Mouse (Mus musculus): ENCODE data around the gene Sh2d1b1. TPM values are rescaled to one million over a fixed set of nuclear protein-coding genes. Genes with fewer than 3 reads are reported as not detected.

Gene Sh2d1b1
- total RNA-seq, 1 experiment from 2014 or later = 0.89 TPM

DNA sequence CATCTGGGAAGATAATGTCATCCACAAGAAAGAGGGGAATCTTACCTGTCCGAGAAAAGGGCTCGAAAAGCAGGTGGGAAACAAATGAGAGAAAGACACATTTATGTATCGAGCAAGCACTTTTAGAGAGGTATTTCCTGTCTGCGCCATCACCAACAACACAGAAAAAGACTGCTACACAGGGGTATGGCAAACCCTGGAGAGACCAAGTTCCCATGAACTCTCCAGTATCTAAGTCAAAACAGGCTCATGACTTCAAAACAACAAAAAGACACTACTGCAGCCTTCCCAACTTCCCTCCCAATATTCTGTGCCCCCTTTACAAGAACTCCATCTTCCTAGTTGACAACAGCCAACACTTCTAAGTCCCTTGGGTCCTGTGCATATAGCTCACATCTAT, 29.1 kb downstream of the Sh2d1b1 start, which contains the start of gene Gm7694:
Gene Gm7694 (minus strand): TSS at position 101 of the 400 bp plus-strand sequence.
- no peak for ATAC-seq (replicated peaks in 1 of 2; ENCODE audit: insufficient read depth in 1 of 2, low FRiP score in 2 of 2, low TSS enrichment in 1 of 2, low read depth in 1 of 2, poor library complexity in 2 of 2, severe bottlenecking in 2 of 2)

DNA sequence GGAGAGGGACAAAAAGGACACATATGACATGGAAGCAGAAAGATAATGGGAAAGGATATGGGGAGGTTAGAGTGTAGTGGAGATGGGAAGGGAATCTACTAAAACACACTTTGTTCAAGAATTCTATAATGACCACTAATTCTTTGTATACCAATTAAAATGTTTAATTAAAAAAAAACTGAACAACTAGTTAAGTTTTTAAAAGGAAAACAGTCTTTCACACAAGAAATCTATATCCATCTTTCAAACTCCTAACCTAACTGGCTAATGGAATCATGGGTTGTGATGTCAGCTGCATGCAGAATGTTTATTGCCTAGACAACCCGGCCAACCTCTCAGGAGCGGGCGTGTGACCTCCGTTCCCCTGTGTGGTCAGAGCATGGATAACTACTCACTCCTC, 31.4 kb downstream of the Sh2d1b1 start, which contains the start of gene Spata46:
Gene Spata46 (plus strand): TSS at position 301 of the 400 bp plus-strand sequence.
- ATAC-seq (replicated peaks in 1 of 2; ENCODE audit: insufficient read depth in 1 of 2, low FRiP score in 2 of 2, low TSS enrichment in 1 of 2, low read depth in 1 of 2, poor library complexity in 2 of 2, severe bottlenecking in 2 of 2) = no peak

DNA sequence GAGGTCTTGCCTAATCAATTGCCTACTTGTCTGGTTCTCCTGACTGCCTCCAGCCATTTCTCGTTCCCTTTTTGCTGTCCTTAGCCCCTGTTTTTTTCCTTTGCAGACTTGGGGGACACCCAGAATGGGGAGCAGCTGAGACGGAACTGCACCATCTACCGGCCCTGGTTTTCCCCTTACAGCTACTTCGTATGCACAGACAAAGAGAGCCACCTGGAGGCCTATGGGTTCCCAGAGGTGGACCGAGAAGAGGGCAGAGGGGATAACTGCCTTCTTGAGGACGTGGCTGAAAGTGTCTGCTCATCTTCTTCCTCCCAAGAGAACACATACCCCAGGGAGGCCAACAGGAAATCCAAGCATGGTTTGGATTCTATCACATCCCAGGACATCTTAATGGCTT, 34.3 kb downstream of the Sh2d1b1 start:
- no peak for ATAC-seq (replicated peaks in 1 of 2; ENCODE audit: insufficient read depth in 1 of 2, low FRiP score in 2 of 2, low TSS enrichment in 1 of 2, low read depth in 1 of 2, poor library complexity in 2 of 2, severe bottlenecking in 2 of 2)

DNA sequence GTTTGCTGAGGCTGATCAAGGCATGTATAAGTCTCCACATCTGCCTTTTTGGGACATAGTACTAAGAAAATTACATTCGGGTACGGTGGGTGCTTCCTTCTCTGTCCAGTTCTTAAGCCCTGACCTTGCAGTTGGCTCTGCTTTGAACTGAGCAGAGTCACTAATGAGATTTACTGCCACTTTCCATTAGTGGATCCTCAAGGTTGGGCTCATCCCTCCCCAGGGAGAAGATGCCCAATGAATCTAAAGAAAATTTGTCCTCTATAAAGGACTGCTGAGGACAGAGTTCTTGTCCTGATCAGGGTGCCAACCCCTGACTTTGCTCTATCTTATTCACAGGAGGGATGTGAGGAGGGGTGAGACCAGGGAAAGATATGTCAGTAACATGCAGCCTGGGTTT, 44.9 kb downstream of the Sh2d1b1 start:
- ATAC-seq (replicated peaks in 1 of 2; ENCODE audit: insufficient read depth in 1 of 2, low FRiP score in 2 of 2, low TSS enrichment in 1 of 2, low read depth in 1 of 2, poor library complexity in 2 of 2, severe bottlenecking in 2 of 2) = no peak

DNA sequence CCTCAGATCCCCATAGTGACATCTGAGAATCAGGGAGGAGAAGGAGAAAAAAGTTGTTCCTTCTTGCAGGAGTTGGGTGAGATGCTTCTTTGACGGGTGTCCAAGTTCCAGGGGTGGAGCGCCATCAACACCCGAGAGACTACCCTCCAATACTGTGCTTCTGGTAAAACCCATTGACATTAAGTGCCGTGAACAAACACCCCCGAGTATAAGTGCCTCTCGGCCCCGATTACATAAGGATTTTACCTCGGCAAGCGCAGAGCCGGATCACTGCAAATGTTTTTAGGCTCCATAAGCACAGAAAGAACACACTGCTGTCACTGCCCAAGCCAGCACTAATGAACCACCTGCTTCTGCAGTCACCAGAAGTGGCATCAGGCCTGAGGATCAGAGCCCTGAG, 45.9 kb downstream of the Sh2d1b1 start:
- ATAC-seq (replicated peaks in 1 of 2; ENCODE audit: insufficient read depth in 1 of 2, low FRiP score in 2 of 2, low TSS enrichment in 1 of 2, low read depth in 1 of 2, poor library complexity in 2 of 2, severe bottlenecking in 2 of 2) = no peak

DNA sequence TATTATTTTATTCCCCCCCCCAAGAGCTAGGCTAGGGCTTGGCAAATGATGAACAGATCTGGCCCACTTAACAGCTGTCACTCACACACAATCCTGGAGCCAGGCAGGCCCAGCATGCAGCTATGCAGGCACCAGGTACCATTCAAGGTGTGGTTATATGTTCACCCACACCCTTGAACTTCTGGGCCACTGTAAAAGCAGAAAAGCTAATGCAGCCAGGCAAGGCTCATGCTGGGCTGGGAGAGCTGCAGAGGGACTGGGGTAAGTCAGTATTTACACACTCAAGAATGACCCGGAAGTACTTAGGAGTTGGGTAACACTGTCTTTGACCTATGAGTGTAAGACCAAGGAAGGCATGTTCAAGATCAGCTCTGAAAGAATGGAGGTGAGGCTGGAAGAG, 47.2 kb downstream of the Sh2d1b1 start:
- no peak for ATAC-seq (replicated peaks in 1 of 2; ENCODE audit: insufficient read depth in 1 of 2, low FRiP score in 2 of 2, low TSS enrichment in 1 of 2, low read depth in 1 of 2, poor library complexity in 2 of 2, severe bottlenecking in 2 of 2)

DNA sequence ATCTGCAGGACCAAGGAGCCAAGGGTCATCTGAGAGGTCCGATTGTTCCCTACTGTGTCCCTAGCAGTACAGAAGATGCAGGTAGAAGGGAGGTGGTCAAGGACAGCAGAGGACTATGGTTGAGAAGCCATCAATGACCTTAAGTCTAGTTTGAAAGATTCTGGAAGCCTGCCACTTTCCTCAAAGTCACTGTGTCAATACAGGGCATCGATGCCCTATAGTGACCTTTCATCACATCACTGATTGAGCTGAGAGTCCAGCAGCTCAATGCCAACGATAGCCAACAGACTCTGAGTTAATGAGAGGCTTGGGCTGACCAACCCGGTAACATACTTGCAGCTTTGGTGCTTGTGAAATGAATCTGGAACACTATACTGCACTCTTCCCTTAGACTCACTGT, 48.2 kb downstream of the Sh2d1b1 start:
- no peak for ATAC-seq (replicated peaks in 1 of 2; ENCODE audit: insufficient read depth in 1 of 2, low FRiP score in 2 of 2, low TSS enrichment in 1 of 2, low read depth in 1 of 2, poor library complexity in 2 of 2, severe bottlenecking in 2 of 2)

DNA sequence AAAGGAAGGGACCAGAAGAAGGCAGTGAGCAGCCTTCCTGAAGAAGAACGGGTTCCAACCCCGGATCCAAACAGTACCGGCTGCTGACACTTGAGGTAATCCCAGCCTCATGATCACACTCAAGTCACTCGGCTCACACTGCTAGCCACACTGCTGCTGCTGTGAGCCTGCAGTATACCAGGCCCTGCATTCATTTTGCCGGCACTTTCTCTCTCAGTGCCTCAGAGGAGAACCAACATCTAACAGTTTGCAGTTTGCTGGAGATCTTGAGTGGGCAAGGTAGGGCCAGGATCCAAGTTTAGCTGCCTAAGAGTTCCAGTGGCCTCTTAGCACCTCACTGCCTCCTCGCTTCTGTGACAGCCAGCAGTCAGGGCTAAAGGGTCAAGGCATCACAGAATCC, 54.8 kb downstream of the Sh2d1b1 start:
- ATAC-seq (replicated peaks in 1 of 2; ENCODE audit: insufficient read depth in 1 of 2, low FRiP score in 2 of 2, low TSS enrichment in 1 of 2, low read depth in 1 of 2, poor library complexity in 2 of 2, severe bottlenecking in 2 of 2) = no peak

DNA sequence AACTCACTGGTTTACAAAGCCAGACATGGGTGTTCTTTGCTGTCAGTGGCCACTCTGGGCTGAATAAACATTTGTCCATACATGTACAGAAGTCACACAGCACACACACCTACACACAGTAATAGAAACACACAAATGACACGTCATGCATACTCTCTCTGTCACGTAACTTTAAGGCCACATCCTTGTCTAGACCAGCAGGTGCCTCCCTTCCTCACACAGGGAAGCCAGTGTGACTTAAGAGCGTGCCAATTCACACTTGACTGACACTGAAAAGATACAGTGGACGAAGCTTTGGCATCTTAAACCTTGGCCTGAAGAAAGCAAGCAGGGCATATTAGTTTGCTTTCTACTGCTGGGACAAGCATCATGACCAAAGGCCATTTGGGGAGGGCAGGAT, 55.7 kb downstream of the Sh2d1b1 start:
- no peak for ATAC-seq (replicated peaks in 1 of 2; ENCODE audit: insufficient read depth in 1 of 2, low FRiP score in 2 of 2, low TSS enrichment in 1 of 2, low read depth in 1 of 2, poor library complexity in 2 of 2, severe bottlenecking in 2 of 2)

Other genes starting within 250 kb of the Sh2d1b1 start
- 0.38 TPM in 1 of 2 replicates, not detected in the other for gene Ddr2, start 166.6 kb upstream of the Sh2d1b1 start, total RNA-seq (2017)
- 73.9 and 113 TPM in 2 replicates for gene Uap1, start 102.4 kb upstream of the Sh2d1b1 start, total RNA-seq (2017)
- 68.2 and 71.1 TPM in 2 replicates for gene Uhmk1, start 61.9 kb upstream of the Sh2d1b1 start, total RNA-seq (2017)
- not detected in 2 replicates for gene Sh2d1b2, start 44.6 kb upstream of the Sh2d1b1 start, total RNA-seq (2017)
- 3.8 and 8.9 TPM in 2 replicates for gene Gm7694, start 29.0 kb downstream of the Sh2d1b1 start, total RNA-seq (2017)
- gene Spata46, start 31.5 kb downstream of the Sh2d1b1 start, total RNA-seq (2017) = not detected in 2 replicates